Mouse (Mus musculus) cortical plate, adult 2 months (tissue): ENCODE data around the gene Troap.

Experiments
- CTCF ChIP-seq: fragments of 200-500 bp; IDR thresholded peaks from 2 replicates; pipeline ENCODE4 v1.5.1; 2011; ENCODE audit warnings: mild to moderate bottlenecking, control low read depth, low read length; ENCODE audit not compliant: insufficient read depth; ENCODE audit errors: extremely low read depth
- POLR2A ChIP-seq: fragments of 200-500 bp; IDR thresholded peaks from 2 replicates; pipeline ENCODE4 v1.6.1; 2011; ENCODE audit warnings: mild to moderate bottlenecking, low read length, control low read depth; ENCODE audit not compliant: insufficient read depth; ENCODE audit errors: extremely low read depth

- TF ChIP-seq CTCF = no peak
- TF ChIP-seq POLR2A = no peak
Measured at GRCm38 (mm10) chr15:99032041-99032725, 42.2 kb upstream of the Troap start.
